Mouse (Mus musculus): ENCODE measurements around the gene Hhatl. TPM values are rescaled to one million over a fixed set of nuclear protein-coding genes. Genes with fewer than 3 reads are reported as not detected.

Gene Hhatl
- polyA plus RNA-seq, 1 experiment from 2014 or later = 1.8 TPM

GRCm38 (mm10) chr9:121823051-121823450 lies 30.7 kb upstream of the Hhatl start:
- H3K27ac ChIP-seq = no peak overlapping the region
- no peak overlapping the region for H3K9ac ChIP-seq
- H3K4me2 ChIP-seq = no peak overlapping the region
- H3K27me3 ChIP-seq = no peaks in the 10 kb centered on the region
- H3K36me3 ChIP-seq = no peaks in the 10 kb centered on the region
- WGBS = 88% methylated on average over 1 of the region's 1 CpGs
- no peak overlapping the region for H3K4me3 ChIP-seq
- no peak for ATAC-seq (ENCODE audit: borderline replicate concordance, extremely low read depth, low FRiP score, low TSS enrichment)
- H3K9me3 ChIP-seq = no peaks in the 10 kb centered on the region
- peaks cover 10% of the 10 kb centered on the region; the same call in 1 of the 2 replicates for H3K4me1 ChIP-seq

- H3K36me3 ChIP-seq = no peaks in the 10 kb centered on the region
- H3K9ac ChIP-seq = no peak overlapping the region
- H3K27me3 ChIP-seq = no peaks in the 10 kb centered on the region
- no peak overlapping the region for H3K4me3 ChIP-seq
- no peak overlapping the region for H3K27ac ChIP-seq
- WGBS = 49% methylated on average over 6 of the region's 6 CpGs
- H3K4me1 ChIP-seq = peaks cover 10% of the 10 kb centered on the region; the same call in 1 of the 2 replicates
- peak; percentile 40; the same call in 1 of the 2 replicates for ATAC-seq (ENCODE audit: borderline replicate concordance, extremely low read depth, low FRiP score, low TSS enrichment)
- no peaks in the 10 kb centered on the region for H3K9me3 ChIP-seq
- no peak overlapping the region for H3K4me2 ChIP-seq
Measured at GRCm38 (mm10) chr9:121822585-121822991, 30.3 kb upstream of the Hhatl start.

- Histone ChIP-seq H3K27me3 (no peaks in the 10 kb centered on the region), H3K4me2 (no peak overlapping the region), H3K4me3 (no peak overlapping the region), H3K27ac (no peak overlapping the region), H3K9me3 (no peaks in the 10 kb centered on the region), H3K36me3 (no peaks in the 10 kb centered on the region), H3K9ac (no peak overlapping the region), H3K4me1 (peaks cover 10% of the 10 kb centered on the region; the same call in 1 of the 2 replicates)
- no peak for ATAC-seq (ENCODE audit: borderline replicate concordance, extremely low read depth, low FRiP score, low TSS enrichment)
- 61% methylated on average over 5 of the region's 5 CpGs for WGBS
Measured at GRCm38 (mm10) chr9:121820765-121821164, 28.5 kb upstream of the Hhatl start.

- peaks cover 10% of the 10 kb centered on the region; the same call in 1 of the 2 replicates for H3K4me1 ChIP-seq
- WGBS = 46% methylated on average over 7 of the region's 7 CpGs
- ATAC-seq (ENCODE audit: borderline replicate concordance, extremely low read depth, low FRiP score, low TSS enrichment) = no peak
- 0 out of 2 replicates have a peak overlapping the region, but pooled peaks have one; percentile 7 for H3K27ac ChIP-seq
- no peak overlapping the region for H3K4me3 ChIP-seq
- H3K36me3 ChIP-seq = no peaks in the 10 kb centered on the region
- H3K9ac ChIP-seq = no peak overlapping the region
- H3K4me2 ChIP-seq = no peak overlapping the region
- H3K27me3 ChIP-seq = no peaks in the 10 kb centered on the region
- H3K9me3 ChIP-seq = no peaks in the 10 kb centered on the region
Measured at GRCm38 (mm10) chr9:121819771-121820471, 27.6 kb upstream of the Hhatl start.

DNA sequence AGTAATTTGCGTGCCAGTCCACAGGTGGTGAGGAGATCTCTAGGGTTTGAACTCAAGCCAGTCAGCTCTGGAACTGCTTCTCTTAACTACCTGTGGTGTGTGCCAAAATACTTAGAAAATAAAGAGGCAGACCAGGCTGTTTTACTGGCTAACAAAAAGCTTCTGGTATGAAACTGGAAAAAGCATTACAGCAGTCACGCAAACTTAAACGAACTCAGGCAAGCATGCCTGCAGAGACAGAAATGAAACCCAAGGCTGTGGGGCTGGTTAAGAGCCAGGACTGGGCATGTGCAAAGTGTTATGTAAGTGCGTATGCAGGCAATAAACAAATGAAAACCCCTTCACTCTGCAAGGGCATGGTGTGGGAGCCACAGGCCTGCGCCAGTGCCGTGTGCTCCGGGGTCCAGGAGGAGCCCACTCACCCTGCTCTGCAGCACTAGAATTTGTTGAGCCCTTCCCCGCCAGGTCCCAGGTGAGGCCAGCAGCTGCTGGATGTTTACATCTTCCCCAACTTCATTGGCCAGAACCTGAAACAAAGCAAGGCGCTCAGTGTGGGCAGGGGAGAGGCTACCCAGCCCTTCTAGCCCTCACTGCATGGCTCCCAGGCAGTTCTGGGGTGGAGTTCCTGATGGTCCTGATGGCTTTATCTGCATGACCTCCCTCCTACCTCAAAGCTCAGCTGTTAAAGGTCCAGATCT lies 26.9 kb upstream of the Hhatl start:
- H3K9ac ChIP-seq = no peak overlapping the region
- WGBS = 47% methylated on average over 9 of the region's 9 CpGs

GRCm38 (mm10) chr9:121815183-121815582 lies 22.9 kb upstream of the Hhatl start:
- Histone ChIP-seq H3K4me3 (no peak overlapping the region), H3K4me2 (no peak overlapping the region), H3K4me1 (peaks cover 3% of the 10 kb centered on the region), H3K27me3 (no peaks in the 10 kb centered on the region), H3K9me3 (no peaks in the 10 kb centered on the region), H3K9ac (no peak overlapping the region), H3K27ac (no peak overlapping the region), H3K36me3 (no peaks in the 10 kb centered on the region)
- ATAC-seq (ENCODE audit: borderline replicate concordance, extremely low read depth, low FRiP score, low TSS enrichment) = no peak
- WGBS = 54% methylated on average over 6 of the region's 6 CpGs

More for the DNA sequence above, 26.9 kb upstream of the Hhatl start:
- no peak overlapping the region for H3K4me2 ChIP-seq
- 0 out of 2 replicates have a peak, but pooled peaks have one; percentile 9 for ATAC-seq (ENCODE audit: borderline replicate concordance, extremely low read depth, low FRiP score, low TSS enrichment)
- H3K27me3 ChIP-seq = no peaks in the 10 kb centered on the region
- H3K4me3 ChIP-seq = no peak overlapping the region
- H3K27ac ChIP-seq = 0 out of 2 replicates have a peak overlapping the region, but pooled peaks have one; percentile 7
- H3K4me1 ChIP-seq = peaks cover 10% of the 10 kb centered on the region; the same call in 1 of the 2 replicates
- no peaks in the 10 kb centered on the region for H3K9me3 ChIP-seq
- H3K36me3 ChIP-seq = no peaks in the 10 kb centered on the region

- Histone ChIP-seq H3K27me3 (no peaks in the 10 kb centered on the region), H3K4me1 (peaks cover 10% of the 10 kb centered on the region), H3K9me3 (no peaks in the 10 kb centered on the region), H3K4me2 (no peak overlapping the region), H3K4me3 (no peak overlapping the region), H3K36me3 (no peaks in the 10 kb centered on the region), H3K9ac (no peak overlapping the region), H3K27ac (no peak overlapping the region)
- no peak for ATAC-seq (ENCODE audit: borderline replicate concordance, extremely low read depth, low FRiP score, low TSS enrichment)
- WGBS = 43% methylated on average over 15 of the region's 15 CpGs
Measured at GRCm38 (mm10) chr9:121810081-121810821, 17.9 kb upstream of the Hhatl start.

GRCm38 (mm10) chr9:121808511-121808910 lies 16.2 kb upstream of the Hhatl start:
- H3K4me3 ChIP-seq = no peak overlapping the region
- no peaks in the 10 kb centered on the region for H3K27me3 ChIP-seq
- peaks cover 10% of the 10 kb centered on the region for H3K4me1 ChIP-seq
- H3K27ac ChIP-seq = no peak overlapping the region
- WGBS = 64% methylated on average over 3 of the region's 3 CpGs
- ATAC-seq (ENCODE audit: borderline replicate concordance, extremely low read depth, low FRiP score, low TSS enrichment) = no peak
- H3K36me3 ChIP-seq = no peaks in the 10 kb centered on the region
- no peak overlapping the region for H3K4me2 ChIP-seq
- H3K9ac ChIP-seq = no peak overlapping the region
- no peaks in the 10 kb centered on the region for H3K9me3 ChIP-seq

DNA sequence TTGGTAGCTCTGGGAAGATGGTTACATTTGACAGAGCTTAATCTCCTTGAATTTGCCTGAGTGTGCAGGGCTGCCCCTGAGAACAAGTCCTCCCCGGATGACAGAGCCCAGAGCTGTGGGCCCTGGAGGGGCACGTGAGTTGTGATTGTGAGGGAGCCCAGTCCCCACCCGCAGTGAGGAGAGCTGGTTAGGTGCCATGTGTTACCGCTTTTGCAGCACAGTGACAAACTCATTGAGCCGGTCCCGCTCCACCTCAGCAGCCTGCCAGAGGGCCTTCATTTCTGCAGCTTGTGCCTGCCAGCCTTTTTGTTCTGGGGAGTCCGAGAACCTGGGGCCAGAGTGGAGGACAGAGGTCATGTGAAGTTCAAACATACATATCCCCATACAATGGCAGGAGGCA lies 15.6 kb upstream of the Hhatl start:
- WGBS = 60% methylated on average over 7 of the region's 7 CpGs
- Histone ChIP-seq H3K9me3 (no peaks in the 10 kb centered on the region), H3K27ac (no peak overlapping the region), H3K9ac (no peak overlapping the region), H3K27me3 (no peaks in the 10 kb centered on the region), H3K4me1 (peaks cover 10% of the 10 kb centered on the region), H3K36me3 (no peaks in the 10 kb centered on the region), H3K4me3 (no peak overlapping the region), H3K4me2 (no peak overlapping the region)
- ATAC-seq (ENCODE audit: borderline replicate concordance, extremely low read depth, low FRiP score, low TSS enrichment) = no peak

GRCm38 (mm10) chr9:121807546-121807945 lies 15.2 kb upstream of the Hhatl start:
- no peaks in the 10 kb centered on the region for H3K36me3 ChIP-seq
- no peaks in the 10 kb centered on the region for H3K9me3 ChIP-seq
- H3K4me1 ChIP-seq = peaks cover 10% of the 10 kb centered on the region
- WGBS = 73% methylated on average over 1 of the region's 1 CpGs
- H3K27me3 ChIP-seq = no peaks in the 10 kb centered on the region
- H3K4me3 ChIP-seq = no peak overlapping the region
- H3K27ac ChIP-seq = no peak overlapping the region
- no peak for ATAC-seq (ENCODE audit: borderline replicate concordance, extremely low read depth, low FRiP score, low TSS enrichment)
- H3K9ac ChIP-seq = no peak overlapping the region
- no peak overlapping the region for H3K4me2 ChIP-seq

DNA sequence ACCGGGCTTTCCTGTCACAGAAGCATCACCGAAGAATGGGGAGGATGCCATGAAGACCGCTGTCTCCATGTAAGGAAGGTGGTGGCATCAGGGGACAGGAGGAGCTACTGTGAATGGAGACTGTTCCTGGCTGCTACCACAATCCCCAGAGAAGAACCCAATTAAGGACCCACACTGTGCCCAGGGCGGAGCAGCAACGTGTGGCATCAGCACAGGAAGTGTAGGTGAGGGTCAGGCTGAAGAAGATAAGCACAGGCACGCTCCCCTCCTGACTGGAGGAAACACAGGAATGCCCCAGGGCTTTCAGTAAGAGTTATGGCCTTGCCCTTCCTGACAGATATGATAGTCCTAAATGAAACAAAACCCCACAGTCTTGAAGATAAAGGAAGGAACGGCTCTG lies 10.4 kb upstream of the Hhatl start:
- Histone ChIP-seq H3K27me3 (no peaks in the 10 kb centered on the region), H3K9me3 (no peaks in the 10 kb centered on the region), H3K36me3 (no peaks in the 10 kb centered on the region), H3K4me3 (no peak overlapping the region), H3K27ac (no peak overlapping the region), H3K9ac (no peak overlapping the region), H3K4me2 (no peak overlapping the region), H3K4me1 (peaks cover 3% of the 10 kb centered on the region; the same call in 1 of the 2 replicates)
- 45% methylated on average over 7 of the region's 7 CpGs for WGBS
- ATAC-seq (ENCODE audit: borderline replicate concordance, extremely low read depth, low FRiP score, low TSS enrichment) = no peak

All from lung, embryonic 15.5 days (tissue).